Mouse (Mus musculus): Measurements from ENCODE around the gene Mog.
"Not testable (repeated sequence)": the region's sequence is repeated elsewhere in the genome, so short reads cannot be mapped to it uniquely, and the experiment has no call there.

Gene Mog

GRCm38 (mm10) chr17:36995448-36995847 is 27.8 kb downstream of the Mog start:
- DNase-seq (ENCODE audit: low spot score in 2 of 2) = no peak

- no peak for DNase-seq (ENCODE audit: low spot score in 2 of 2)
These were observed 28.7 kb downstream of the Mog start for GRCm38 (mm10) chr17:36994528-36994927.

- no peak for DNase-seq (ENCODE audit: low spot score in 2 of 2)
These were observed 29.4 kb downstream of the Mog start for GRCm38 (mm10) chr17:36993770-36994325.

- no peak for DNase-seq (ENCODE audit: low spot score in 2 of 2)
These were observed 30.7 kb downstream of the Mog start for GRCm38 (mm10) chr17:36992336-36993104.

GRCm38 (mm10) chr17:36990630-36991029 is 32.6 kb downstream of the Mog start:
- DNase-seq (ENCODE audit: low spot score in 2 of 2) = not testable (repeated sequence)

GRCm38 (mm10) chr17:36989437-36989836 is 33.8 kb downstream of the Mog start, which contains the start of gene H2-M5:
TSS of gene H2-M5 (minus strand) at chr17:36989537.
- no peak for DNase-seq (ENCODE audit: low spot score in 2 of 2)

- no peak for DNase-seq (ENCODE audit: low spot score in 2 of 2)
These were observed 34.7 kb downstream of the Mog start for GRCm38 (mm10) chr17:36988475-36988874.

- no peak for DNase-seq (ENCODE audit: low spot score in 2 of 2)
These were observed 40.7 kb downstream of the Mog start for GRCm38 (mm10) chr17:36982253-36983155.

- no peak for DNase-seq (ENCODE audit: low spot score in 2 of 2)
These were observed 41.4 kb downstream of the Mog start for GRCm38 (mm10) chr17:36981845-36982244.

- no peak for DNase-seq (ENCODE audit: low spot score in 2 of 2)
These were observed 41.9 kb downstream of the Mog start, which contains the start of gene 2410137M14Rik for GRCm38 (mm10) chr17:36981221-36981813. TSS of gene 2410137M14Rik (minus strand) at chr17:36981237.

GRCm38 (mm10) chr17:36973271-36973787 is 49.9 kb downstream of the Mog start:
- no peak for DNase-seq (ENCODE audit: low spot score in 2 of 2)

- no peak for DNase-seq (ENCODE audit: low spot score in 2 of 2)
These were observed 50.4 kb downstream of the Mog start for GRCm38 (mm10) chr17:36972791-36973190.

- DNase-seq (ENCODE audit: low spot score in 2 of 2) = no peak
These were observed 51.9 kb downstream of the Mog start for GRCm38 (mm10) chr17:36971172-36971850.

- no peak for DNase-seq (ENCODE audit: low spot score in 2 of 2)
These were observed 52.8 kb downstream of the Mog start for GRCm38 (mm10) chr17:36970316-36970890.

GRCm38 (mm10) chr17:36966875-36967274 is 56.3 kb downstream of the Mog start:
- no peak for DNase-seq (ENCODE audit: low spot score in 2 of 2)

- DNase-seq (ENCODE audit: low spot score in 2 of 2) = no peak
These were observed 62.1 kb downstream of the Mog start for GRCm38 (mm10) chr17:36961125-36961524.

Data from cerebellum, postnatal 4 days (tissue).